Mouse (Mus musculus) intestine, embryonic 16.5 days (tissue): ENCODE results near the gene Slc6a5. TPM values are rescaled to one million over a fixed set of nuclear protein-coding genes. Genes with fewer than 3 reads are reported as not detected.

ENCODE experiments used
- ATAC-seq: fragments of 200-750 bp; cut with Nextera tagmentation; 2 replicates; pipeline ENCODE4 v1.8.0; 2017; ENCODE audit warnings: moderate TSS enrichment, moderate library complexity
- H3K27ac ChIP-seq: fragments of 300-500 bp; sonication (generic); 2 replicates; pipeline ENCODE4 v1.5.1; 2014; ENCODE audit warnings: mild to moderate bottlenecking, low read length
- H3K27me3 ChIP-seq: fragments of 300-500 bp; sonication (generic); replicated peaks from 2 replicates; pipeline ENCODE4 v1.6.1; 2014; ENCODE audit warnings: low read length, control low read depth, mixed read lengths; ENCODE audit not compliant: control insufficient read depth, insufficient read depth
- H3K36me3 ChIP-seq: fragments of 300-500 bp; sonication (generic); 2 replicates; pipeline ENCODE4 v1.6.1; 2014; ENCODE audit warnings: low read length, control low read depth; ENCODE audit not compliant: control insufficient read depth, insufficient read depth
- H3K4me1 ChIP-seq: fragments of 300-500 bp; sonication (generic); 2 replicates; pipeline ENCODE4 v1.6.1; 2014; ENCODE audit warnings: low read length, control low read depth, mixed read lengths; ENCODE audit not compliant: control insufficient read depth, insufficient read depth
- H3K4me2 ChIP-seq: fragments of 300-500 bp; sonication (generic); 2 replicates; pipeline ENCODE4 v1.6.1; 2014; ENCODE audit warnings: low read depth, low read length, control low read depth
- H3K4me3 ChIP-seq: fragments of 300-500 bp; sonication (generic); 2 replicates; pipeline ENCODE4 v1.5.1; 2014; ENCODE audit warnings: mild to moderate bottlenecking, low read length
- H3K9ac ChIP-seq: fragments of 300-500 bp; sonication (generic); 2 replicates; pipeline ENCODE4 v1.6.1; 2014; ENCODE audit warnings: low read depth, low read length
- H3K9me3 ChIP-seq: fragments of 300-500 bp; sonication (generic); 2 replicates; pipeline ENCODE4 v1.6.1; 2016; ENCODE audit warnings: low read length, control low read depth; ENCODE audit not compliant: control insufficient read depth
- WGBS: fragments of 180-500 bp; shearing (Covaris S2); extraction: QIAGEN DNeasy Blood & Tissue Kit; methylation state at CpG from one replicate; pipeline ENCODE4 v1.1.7; 2014; 5-methylcytosine and 5-hydroxymethylcytosine counted together
- polyA plus RNA-seq: library from polyadenylated mRNA; unstranded; fragments of >200 nt; fragmentation: Nextera tagmentation; extraction: Ambion mirVana; gene quantifications from 2 replicates; pipeline ENCODE4 v1.2.1, GENCODE M21; 2015

The Slc6a5 gene
- polyA plus RNA-seq, 1 experiment from 2014 or later: not detected

DNA sequence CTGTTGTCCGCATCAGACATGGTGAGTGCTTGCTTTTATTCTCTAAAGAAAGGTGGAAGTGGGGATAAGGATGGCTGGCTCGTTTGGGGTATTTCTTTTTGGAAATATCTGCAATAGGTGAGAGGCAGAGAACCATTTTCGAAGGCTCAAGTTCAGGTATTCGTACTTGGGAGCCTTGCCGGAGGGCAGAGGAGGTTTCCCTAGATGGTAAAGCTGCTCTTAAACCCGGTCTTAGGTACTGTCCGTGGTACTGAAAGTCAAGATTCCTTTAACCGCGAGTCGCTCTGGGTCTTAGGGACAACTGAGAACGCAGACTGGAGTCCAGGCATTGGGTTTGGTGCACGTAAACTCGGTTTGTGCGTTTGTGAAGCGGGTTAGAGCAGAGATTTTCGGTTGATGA is 415 bp downstream of the Slc6a5 start:
- peaks cover 91% of the 10 kb centered on the region for H3K27me3 ChIP-seq
- no peak for ATAC-seq
- 3% methylated on average over 16 of the region's 16 CpGs for WGBS

GRCm38 (mm10) chr7:49911147-49911946 is 1.4 kb downstream of the Slc6a5 start:
- no peak overlapping the region for H3K4me3 ChIP-seq
- H3K27ac ChIP-seq: no peak overlapping the region
- WGBS: 4% methylated on average over 23 of the region's 23 CpGs
- peaks cover 98% of the 10 kb centered on the region for H3K27me3 ChIP-seq
- ATAC-seq: no peak
- no peak overlapping the region for H3K4me2 ChIP-seq
- H3K9me3 ChIP-seq: no peaks in the 10 kb centered on the region
- no peaks in the 10 kb centered on the region for H3K36me3 ChIP-seq
- H3K4me1 ChIP-seq: no peaks in the 10 kb centered on the region
- H3K9ac ChIP-seq: no peak overlapping the region

More for the DNA sequence above, 415 bp downstream of the Slc6a5 start:
- Histone ChIP-seq H3K4me3 (no peak overlapping the region), H3K4me1 (no peaks in the 10 kb centered on the region), H3K4me2 (no peak overlapping the region), H3K36me3 (no peaks in the 10 kb centered on the region), H3K9me3 (no peaks in the 10 kb centered on the region), H3K9ac (no peak overlapping the region), H3K27ac (no peak overlapping the region)

DNA sequence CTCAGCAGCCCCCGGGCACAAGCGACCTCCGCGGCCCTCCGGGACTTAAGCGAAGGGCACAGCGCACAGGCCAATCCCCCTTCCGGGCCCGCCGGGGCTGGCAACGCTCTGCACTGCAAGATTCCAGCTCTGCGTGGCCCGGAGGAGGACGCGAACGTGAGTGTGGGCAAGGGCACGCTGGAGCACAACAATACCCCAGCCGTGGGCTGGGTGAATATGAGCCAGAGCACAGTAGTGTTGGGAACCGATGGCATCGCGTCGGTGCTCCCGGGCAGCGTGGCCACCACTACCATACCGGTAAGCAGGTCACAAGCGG is 2.0 kb downstream of the Slc6a5 start:
- WGBS: 4% methylated on average over 26 of the region's 26 CpGs
- no peaks in the 10 kb centered on the region for H3K36me3 ChIP-seq
- no peak overlapping the region for H3K4me3 ChIP-seq
- peaks cover 98% of the 10 kb centered on the region for H3K27me3 ChIP-seq
- no peak overlapping the region for H3K4me2 ChIP-seq
- H3K27ac ChIP-seq: no peak overlapping the region
- H3K9ac ChIP-seq: no peak overlapping the region
- H3K9me3 ChIP-seq: no peaks in the 10 kb centered on the region
- ATAC-seq: no peak
- no peaks in the 10 kb centered on the region for H3K4me1 ChIP-seq

GRCm38 (mm10) chr7:49913164-49913563 is 3.2 kb downstream of the Slc6a5 start:
- no peak overlapping the region for H3K4me2 ChIP-seq
- H3K27me3 ChIP-seq: peaks cover 93% of the 10 kb centered on the region
- H3K36me3 ChIP-seq: no peaks in the 10 kb centered on the region
- H3K9ac ChIP-seq: no peak overlapping the region
- no peak overlapping the region for H3K4me3 ChIP-seq
- WGBS: 2% methylated on average over 4 of the region's 4 CpGs
- no peak overlapping the region for H3K27ac ChIP-seq
- H3K4me1 ChIP-seq: no peaks in the 10 kb centered on the region
- H3K9me3 ChIP-seq: no peaks in the 10 kb centered on the region
- ATAC-seq: no peak

DNA sequence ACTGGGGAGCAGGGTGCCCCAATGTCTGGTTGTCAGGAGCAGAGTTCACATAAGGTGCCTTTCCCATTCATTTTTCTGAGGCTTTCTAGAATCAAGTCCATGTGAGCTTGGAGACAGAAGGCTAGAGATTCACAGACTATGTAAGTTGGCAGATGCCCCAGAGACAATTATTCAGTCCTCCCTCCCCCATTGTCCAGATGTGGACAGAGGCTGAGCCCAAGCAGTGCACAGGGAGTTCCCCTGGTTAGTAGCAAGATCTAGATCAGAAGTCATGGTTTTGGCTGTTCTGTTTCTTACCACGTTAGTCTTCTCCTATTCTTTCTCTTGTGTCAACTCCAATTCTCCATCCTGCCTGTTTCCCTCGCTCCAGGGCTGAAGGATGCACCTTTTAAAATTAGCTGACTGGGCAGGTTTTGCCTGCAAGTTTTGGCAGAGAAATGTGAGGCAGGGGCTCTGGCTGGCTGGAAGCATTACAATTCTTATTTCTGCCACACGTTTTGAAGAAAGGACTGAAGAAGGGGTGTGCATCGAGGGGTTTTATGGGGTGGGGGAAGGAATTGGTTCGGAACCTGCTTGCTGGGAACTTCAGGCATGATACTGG is 3.9 kb downstream of the Slc6a5 start:
- Histone ChIP-seq H3K27ac (no peak overlapping the region), H3K4me3 (no peak overlapping the region), H3K27me3 (peaks cover 92% of the 10 kb centered on the region), H3K9me3 (no peaks in the 10 kb centered on the region), H3K9ac (no peak overlapping the region), H3K4me2 (no peak overlapping the region), H3K4me1 (no peaks in the 10 kb centered on the region), H3K36me3 (no peaks in the 10 kb centered on the region)
- no peak for ATAC-seq
- 4% methylated on average over 5 of the region's 5 CpGs for WGBS

- Histone ChIP-seq H3K27me3 (peaks cover 81% of the 10 kb centered on the region), H3K4me2 (no peak overlapping the region), H3K9me3 (no peaks in the 10 kb centered on the region), H3K36me3 (no peaks in the 10 kb centered on the region), H3K27ac (no peak overlapping the region), H3K9ac (no peak overlapping the region), H3K4me3 (no peak overlapping the region), H3K4me1 (no peaks in the 10 kb centered on the region)
- WGBS: 5% methylated on average over 9 of the region's 9 CpGs
- ATAC-seq: no peak
Observed at GRCm38 (mm10) chr7:49914946-49915345, 5.0 kb downstream of the Slc6a5 start.

- no peak overlapping the region for H3K4me3 ChIP-seq
- H3K9me3 ChIP-seq: no peaks in the 10 kb centered on the region
- no peaks in the 10 kb centered on the region for H3K36me3 ChIP-seq
- no peak overlapping the region for H3K4me2 ChIP-seq
- H3K27ac ChIP-seq: no peak overlapping the region
- WGBS: 5% methylated on average over 11 of the region's 11 CpGs
- H3K4me1 ChIP-seq: no peaks in the 10 kb centered on the region
- H3K9ac ChIP-seq: no peak overlapping the region
- H3K27me3 ChIP-seq: peaks cover 76% of the 10 kb centered on the region
- ATAC-seq: no peak
Observed at GRCm38 (mm10) chr7:49915471-49915870, 5.5 kb downstream of the Slc6a5 start.

GRCm38 (mm10) chr7:49919494-49919893 is 9.5 kb downstream of the Slc6a5 start:
- Histone ChIP-seq H3K9ac (no peak overlapping the region), H3K36me3 (no peaks in the 10 kb centered on the region), H3K9me3 (no peaks in the 10 kb centered on the region), H3K27ac (no peak overlapping the region), H3K4me1 (no peaks in the 10 kb centered on the region), H3K4me3 (no peak overlapping the region), H3K27me3 (peaks cover 37% of the 10 kb centered on the region), H3K4me2 (no peak overlapping the region)
- WGBS: 78% methylated on average over 4 of the region's 4 CpGs
- ATAC-seq: no peak

DNA sequence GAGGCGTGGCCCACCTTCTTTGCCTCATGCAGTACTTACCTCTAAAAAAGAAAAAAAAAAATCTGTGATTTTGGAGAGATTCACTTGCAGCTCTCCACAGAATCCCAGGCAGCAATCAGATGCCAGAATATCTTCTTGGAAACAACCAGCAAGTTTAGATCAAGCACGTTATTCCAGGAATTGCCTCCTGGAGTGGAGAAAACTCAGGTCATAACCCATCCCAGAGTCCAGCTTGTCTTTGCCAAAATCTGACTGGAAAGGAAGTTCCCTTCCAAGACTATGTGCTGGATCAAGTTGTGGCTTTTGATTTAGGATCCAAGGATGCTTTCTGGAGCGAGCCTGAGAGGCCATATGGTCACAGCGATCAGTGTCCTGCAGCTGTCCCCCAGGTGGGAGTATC is 10.8 kb downstream of the Slc6a5 start:
- 69% methylated on average over 4 of the region's 4 CpGs for WGBS
- Histone ChIP-seq H3K4me3 (no peak overlapping the region), H3K27me3 (peaks cover 24% of the 10 kb centered on the region), H3K27ac (no peak overlapping the region), H3K36me3 (no peaks in the 10 kb centered on the region), H3K4me2 (no peak overlapping the region), H3K9ac (no peak overlapping the region), H3K9me3 (no peaks in the 10 kb centered on the region), H3K4me1 (no peaks in the 10 kb centered on the region)
- ATAC-seq: no peak
